Mouse (Mus musculus): Measurements from ENCODE around the gene Tax1bp3.

- no peak for TF ChIP-seq CTCF (IDR thresholded peaks at IDR 0.05; ENCODE audit: extremely low read depth, insufficient read length, insufficient replicate concordance, low read depth, low read length)
- no peak for TF ChIP-seq POLR2A (IDR thresholded peaks at IDR 0.05; ENCODE audit: low read depth, low read length)
Measured at GRCm38 (mm10) chr11:73228881-73229280, 52.0 kb downstream of the Tax1bp3 start.
